Mouse (Mus musculus) lung, postnatal 0 days (tissue): Measurements from ENCODE around the gene Grasp.

Experiments
- CTCF ChIP-seq: IDR thresholded peaks from 2 replicates; pipeline ENCODE4 v1.5.1; 2016; ENCODE audit warnings: antibody characterized with exemption, mild to moderate bottlenecking
- EP300 ChIP-seq: IDR thresholded peaks from 2 replicates; pipeline ENCODE4 v1.6.1; 2016; ENCODE audit warnings: antibody characterized with exemption, mild to moderate bottlenecking, control low read depth

DNA sequence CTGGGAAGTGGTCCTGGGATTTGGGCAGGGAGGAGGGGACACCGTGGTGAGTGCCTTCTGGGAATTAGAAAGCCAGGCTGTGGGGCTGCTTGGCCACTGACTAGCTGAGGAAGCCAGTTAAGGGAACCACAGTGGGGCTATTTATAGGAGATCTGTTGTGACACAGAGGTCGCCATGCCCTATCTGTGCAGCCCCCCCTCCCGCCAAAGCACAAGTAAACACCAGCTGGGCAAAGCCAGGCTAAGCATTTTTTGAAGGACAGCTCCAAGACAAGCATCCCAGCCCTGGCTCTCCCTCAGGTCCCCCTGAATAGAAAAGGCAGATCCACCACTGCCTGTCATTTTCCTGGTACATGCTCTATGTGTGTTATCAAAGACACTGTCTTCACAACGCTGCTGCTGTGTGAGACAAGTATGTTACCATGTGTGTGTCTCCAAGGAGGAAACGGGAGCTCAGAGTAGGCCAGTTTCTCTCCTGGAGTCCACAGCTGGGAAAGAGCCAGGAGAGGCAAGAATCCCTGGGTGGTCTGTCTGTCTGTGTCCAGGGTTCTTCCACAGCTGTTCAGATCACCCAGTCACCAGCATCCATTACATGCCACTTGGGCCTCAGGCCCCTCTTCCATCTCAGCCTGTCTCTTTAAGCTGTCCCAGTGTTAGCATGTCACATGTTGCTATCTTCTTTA, 24.2 kb downstream of the Grasp start:
- TF ChIP-seq CTCF (no peak), EP300 (no peak)
